Mouse (Mus musculus): ENCODE data around the gene Gsg1l. TPM values are rescaled to one million over a fixed set of nuclear protein-coding genes. Genes with fewer than 3 reads are reported as not detected.

Gsg1l gene
- total RNA-seq, 4 experiments from 2014 or later: 0.07 TPM; not detected in 3

- DNase-seq (ENCODE audit: low spot score in 2 of 2): no peak
These were observed 98.0 kb downstream of the Gsg1l start for GRCm38 (mm10) chr7:125983902-125984841.

- DNase-seq (ENCODE audit: low spot score in 2 of 2): no peak
These were observed 102.6 kb downstream of the Gsg1l start for GRCm38 (mm10) chr7:125979591-125979990.

DNA sequence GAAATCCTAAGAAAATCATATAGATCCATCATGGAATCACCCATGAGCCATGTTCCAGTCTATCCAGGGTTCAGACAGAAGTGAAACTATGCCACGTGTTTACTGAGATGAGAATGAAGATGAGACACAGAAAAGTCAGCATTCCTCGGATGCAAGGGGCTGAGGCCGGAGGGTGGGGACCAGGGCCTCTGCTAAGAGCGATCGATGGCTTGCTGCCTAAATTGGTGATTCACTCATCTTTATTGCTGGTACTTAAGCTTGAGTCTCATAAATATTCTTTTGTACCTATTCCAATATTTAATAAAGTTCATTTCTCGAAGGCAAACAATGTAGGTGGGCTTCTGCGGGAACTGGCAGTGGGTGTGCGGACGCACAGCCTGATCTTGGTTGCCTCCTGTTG, 105.5 kb downstream of the Gsg1l start:
- no peak for DNase-seq (ENCODE audit: low spot score in 2 of 2)

- no peak for DNase-seq (ENCODE audit: low spot score in 2 of 2)
These were observed 106.8 kb downstream of the Gsg1l start for GRCm38 (mm10) chr7:125975414-125975813.

GRCm38 (mm10) chr7:125973874-125974273, 108.3 kb downstream of the Gsg1l start:
- DNase-seq (ENCODE audit: low spot score in 2 of 2): no peak

DNA sequence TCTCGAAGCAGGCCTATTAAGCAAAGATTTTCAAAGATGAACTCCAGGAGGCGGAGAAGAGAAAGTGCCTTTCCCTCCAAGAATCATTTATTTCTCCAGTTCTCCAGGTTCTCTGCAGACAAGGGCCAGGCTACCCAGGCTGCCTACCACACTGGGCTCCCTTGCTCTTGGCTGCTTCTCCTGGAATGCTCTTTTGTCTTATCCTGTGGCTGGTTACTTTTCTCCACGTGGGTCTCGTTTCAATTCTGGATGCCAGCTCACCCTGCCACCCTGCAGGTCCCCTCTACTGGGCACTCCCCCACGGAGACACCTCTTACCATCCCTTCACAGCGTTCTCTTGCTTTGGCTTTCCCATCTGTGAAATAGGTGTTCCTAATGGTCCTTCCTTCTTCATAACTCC, 109.4 kb downstream of the Gsg1l start:
- DNase-seq (ENCODE audit: low spot score in 2 of 2): no peak

- no peak for DNase-seq (ENCODE audit: low spot score in 2 of 2)
These were observed 110.0 kb downstream of the Gsg1l start for GRCm38 (mm10) chr7:125972174-125972672.

DNA sequence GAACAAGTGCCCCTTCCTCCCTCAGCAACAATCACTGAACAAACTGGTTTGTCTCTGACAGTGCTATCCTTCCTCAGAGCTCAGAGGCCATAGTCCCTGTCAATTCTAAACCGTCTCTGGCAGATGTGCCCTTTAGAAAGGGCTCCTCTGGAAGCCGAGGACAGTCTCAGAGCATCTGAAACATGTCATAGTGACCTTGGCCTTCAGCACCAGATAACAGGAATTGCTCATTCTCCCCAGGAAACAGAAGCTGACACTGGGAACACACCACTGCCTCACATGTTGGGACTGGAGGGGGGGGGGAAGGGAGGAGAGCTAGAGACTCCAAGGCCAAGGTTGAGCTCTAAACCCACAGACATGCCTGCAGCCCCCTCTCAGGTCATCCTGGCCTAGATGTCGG, 113.1 kb downstream of the Gsg1l start:
- no peak for DNase-seq (ENCODE audit: low spot score in 2 of 2)

DNA sequence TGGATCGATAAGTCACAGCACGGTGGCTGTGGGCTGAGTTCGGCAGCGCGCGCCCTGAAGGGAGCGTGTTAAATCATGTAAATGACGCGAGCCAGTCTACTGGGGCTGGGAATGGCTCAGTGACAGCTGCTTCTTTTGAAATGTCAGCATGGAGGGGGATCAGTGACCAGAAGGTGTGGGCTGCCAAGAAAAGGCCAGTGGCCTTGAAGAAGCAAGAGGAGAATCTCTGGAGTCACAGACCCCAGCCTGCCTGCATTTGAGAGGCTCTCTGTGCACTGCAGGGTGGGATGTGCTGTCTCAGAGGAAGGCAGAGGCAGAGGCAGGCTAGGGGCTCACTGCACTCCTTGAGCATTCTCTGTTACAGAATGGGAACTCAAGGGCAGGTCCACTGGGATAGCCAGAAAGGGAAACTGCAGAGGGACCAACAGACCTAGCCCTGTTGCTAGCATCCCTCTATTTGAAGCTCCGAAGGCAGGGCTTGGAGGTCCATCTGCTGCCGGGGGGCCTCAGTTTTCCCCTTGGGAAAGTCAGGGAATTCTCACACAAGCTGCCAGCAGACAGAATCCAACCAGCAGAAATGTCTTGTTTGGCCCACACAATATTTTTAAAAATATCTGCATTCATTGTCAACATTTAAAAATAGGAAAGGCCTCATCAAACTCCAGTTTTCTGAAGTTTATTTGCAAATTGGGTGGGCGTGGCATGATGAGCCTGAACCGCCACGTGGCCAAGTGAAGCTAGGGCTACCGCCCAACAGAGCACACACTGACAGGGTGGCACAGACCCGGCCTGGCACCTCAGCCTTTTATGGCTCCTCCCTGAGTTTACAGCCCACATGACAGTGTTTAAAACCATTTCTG, 115.6 kb downstream of the Gsg1l start:
- DNase-seq (ENCODE audit: low spot score in 2 of 2): peak; percentile 54 to 70

GRCm38 (mm10) chr7:125964087-125964607, 118.1 kb downstream of the Gsg1l start:
- no peak for DNase-seq (ENCODE audit: low spot score in 2 of 2)

DNA sequence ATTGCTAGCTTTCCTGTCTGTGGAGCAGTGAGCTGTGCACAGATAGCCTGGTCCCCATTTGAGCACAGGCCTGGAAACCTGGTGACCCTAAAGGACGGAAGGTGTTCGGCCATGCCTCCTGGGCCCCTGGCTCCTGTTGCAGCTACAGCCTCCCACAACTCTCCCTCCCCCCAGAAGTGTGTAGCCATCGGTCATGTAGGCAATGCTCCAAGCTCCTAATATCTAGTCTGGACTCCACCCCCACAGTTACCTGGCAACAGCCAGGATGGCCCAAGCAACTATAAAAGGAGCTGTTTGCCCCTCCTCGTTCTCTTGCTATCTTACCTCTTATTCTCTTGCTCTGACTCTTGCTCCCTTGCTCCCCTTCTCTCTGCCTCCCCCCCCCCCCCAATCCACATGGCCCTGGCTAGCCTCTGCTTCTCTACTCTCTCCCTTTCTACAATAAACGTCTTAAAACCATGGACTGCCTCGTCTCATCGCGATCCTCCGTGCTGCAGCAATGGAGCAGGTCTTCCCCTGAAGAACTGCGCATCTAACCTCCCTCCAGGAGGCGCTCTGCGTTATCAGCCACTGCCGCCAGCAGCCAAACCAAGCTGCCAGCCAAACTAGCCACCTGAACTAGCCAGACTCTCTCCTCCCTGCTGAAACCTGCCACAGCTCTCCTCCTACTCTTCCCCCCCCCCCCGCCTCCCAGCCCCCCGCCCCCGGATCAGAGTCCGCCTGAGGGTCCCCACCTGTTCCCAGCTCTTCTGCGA, 122.7 kb downstream of the Gsg1l start:
- no peak for DNase-seq (ENCODE audit: low spot score in 2 of 2)

GRCm38 (mm10) chr7:125958856-125959255, 123.4 kb downstream of the Gsg1l start:
- DNase-seq (ENCODE audit: low spot score in 2 of 2): no peak

DNA sequence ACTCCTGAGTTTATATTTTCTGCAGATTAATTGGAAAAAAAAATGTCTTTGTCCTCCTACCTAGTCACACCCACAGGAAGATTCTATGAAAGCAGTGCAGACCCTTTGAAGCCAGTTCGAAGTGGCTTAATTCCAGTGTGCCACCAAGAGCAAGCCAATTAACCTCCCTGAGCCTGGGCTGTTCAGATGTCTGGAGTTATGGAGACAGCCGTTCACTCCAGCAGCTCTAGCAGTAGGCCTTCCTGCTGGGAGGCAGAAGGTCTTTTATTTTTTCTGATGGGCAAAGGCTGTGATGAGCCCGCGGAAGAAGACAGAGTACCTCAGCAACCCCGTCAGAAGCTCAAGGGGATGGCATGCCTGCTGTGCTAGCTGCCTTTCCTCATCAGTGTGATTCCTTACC, 127.2 kb downstream of the Gsg1l start:
- no peak for DNase-seq (ENCODE audit: low spot score in 2 of 2)

DNA sequence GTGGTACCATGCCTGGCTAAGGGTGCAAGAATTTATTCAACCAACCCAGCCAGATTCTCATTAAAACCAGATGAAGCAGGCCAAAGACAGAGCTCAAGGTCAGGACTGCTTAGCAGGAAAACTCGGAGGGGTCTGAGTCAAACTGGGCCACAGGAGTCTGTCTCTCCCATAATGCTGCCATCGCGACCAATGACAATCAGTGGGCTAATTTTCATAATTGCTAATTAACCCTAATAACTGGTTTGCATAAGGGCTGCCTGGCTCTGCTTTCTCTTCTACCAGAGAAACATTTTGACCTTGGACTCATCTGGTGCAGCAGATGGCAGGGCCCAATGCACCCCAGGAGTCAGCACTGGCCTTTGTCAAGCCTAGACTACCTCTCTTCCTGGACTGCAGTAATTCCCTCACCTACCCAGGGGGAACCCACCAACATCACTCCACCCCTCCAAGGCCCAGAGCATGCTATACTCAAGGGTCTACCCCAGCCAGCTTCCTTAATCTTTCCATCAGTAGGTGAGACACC, 127.8 kb downstream of the Gsg1l start:
- no peak for DNase-seq (ENCODE audit: low spot score in 2 of 2)

GRCm38 (mm10) chr7:125953844-125954243, 128.4 kb downstream of the Gsg1l start:
- DNase-seq (ENCODE audit: low spot score in 2 of 2): no peak

- no peak for DNase-seq (ENCODE audit: low spot score in 2 of 2)
These were observed 130.3 kb downstream of the Gsg1l start for GRCm38 (mm10) chr7:125951911-125952310.

- DNase-seq (ENCODE audit: low spot score in 2 of 2): no peak
These were observed 133.2 kb downstream of the Gsg1l start for GRCm38 (mm10) chr7:125948973-125949372.

- DNase-seq (ENCODE audit: low spot score in 2 of 2): no peak
These were observed 136.3 kb downstream of the Gsg1l start for GRCm38 (mm10) chr7:125945915-125946314.

- DNase-seq (ENCODE audit: low spot score in 2 of 2): no peak
These were observed 137.6 kb downstream of the Gsg1l start for GRCm38 (mm10) chr7:125944631-125945030.

- DNase-seq (ENCODE audit: low spot score in 2 of 2): no peak
These were observed 138.7 kb downstream of the Gsg1l start for GRCm38 (mm10) chr7:125943511-125943910.

Data from gastrocnemius, adult 8-10 months (tissue).